Mouse (Mus musculus): Measurements from ENCODE around the gene Mtch1.
"Not testable (repeated sequence)": the region's sequence is repeated elsewhere in the genome, so short reads cannot be mapped to it uniquely, and the experiment has no call there.

The Mtch1 gene

GRCm38 (mm10) chr17:29332186-29332685 lies 15.5 kb downstream of the Mtch1 start:
- DNase-seq = no peak

- DNase-seq = peak in 1 of 2 experiments; percentile 62
Measured at GRCm38 (mm10) chr17:29330671-29331410, 16.9 kb downstream of the Mtch1 start.

- DNase-seq = no peak
Measured at GRCm38 (mm10) chr17:29330221-29330620, 17.5 kb downstream of the Mtch1 start.

GRCm38 (mm10) chr17:29327691-29328090 lies 20.0 kb downstream of the Mtch1 start:
- DNase-seq = no peak

- peak; percentile 63 to 78 for DNase-seq
Measured at GRCm38 (mm10) chr17:29326531-29327529, 20.9 kb downstream of the Mtch1 start.

- DNase-seq = no peak
Measured at GRCm38 (mm10) chr17:29325831-29326230, 21.9 kb downstream of the Mtch1 start.

- no peak for DNase-seq
Measured at GRCm38 (mm10) chr17:29323625-29324024, 24.1 kb downstream of the Mtch1 start.

GRCm38 (mm10) chr17:29322603-29322962 lies 25.2 kb downstream of the Mtch1 start:
- peak; percentile 71 to 81 for DNase-seq

- DNase-seq = no peak
Measured at GRCm38 (mm10) chr17:29321765-29322602, 25.8 kb downstream of the Mtch1 start.

- DNase-seq = no peak
Measured at GRCm38 (mm10) chr17:29319881-29320639, 27.7 kb downstream of the Mtch1 start.

- no peak for DNase-seq
Measured at GRCm38 (mm10) chr17:29319476-29319875, 28.3 kb downstream of the Mtch1 start.

- DNase-seq = no peak
Measured at GRCm38 (mm10) chr17:29318731-29319250, 28.9 kb downstream of the Mtch1 start.

GRCm38 (mm10) chr17:29317380-29317779 lies 30.4 kb downstream of the Mtch1 start, which contains the start of gene Pi16:
TSS of gene Pi16 (plus strand) at chr17:29317680.
- DNase-seq = not testable (repeated sequence)

- no peak for DNase-seq
Measured at GRCm38 (mm10) chr17:29316891-29317290, 30.8 kb downstream of the Mtch1 start.

GRCm38 (mm10) chr17:29315672-29316465 lies 31.9 kb downstream of the Mtch1 start:
- DNase-seq = peak in 1 of 2 experiments; percentile 55

- DNase-seq = no peak
Measured at GRCm38 (mm10) chr17:29313300-29313699, 34.4 kb downstream of the Mtch1 start.

- no peak for DNase-seq
Measured at GRCm38 (mm10) chr17:29312082-29312481, 35.7 kb downstream of the Mtch1 start.

- DNase-seq = no peak
Measured at GRCm38 (mm10) chr17:29311602-29312001, 36.1 kb downstream of the Mtch1 start.

- DNase-seq = no peak
Measured at GRCm38 (mm10) chr17:29310056-29310623, 37.6 kb downstream of the Mtch1 start.

- peak in 1 of 2 experiments; percentile 35 for DNase-seq
Measured at GRCm38 (mm10) chr17:29305871-29306270, 41.9 kb downstream of the Mtch1 start.
